Mouse (Mus musculus): ENCODE measurements around the gene Prkg2.

- TF ChIP-seq CTCF (conservative IDR thresholded peaks at IDR 0.05; ENCODE audit: low read length) = no peak
- no peak for TF ChIP-seq NANOG (IDR thresholded peaks at IDR 0.05; ENCODE audit: borderline replicate concordance, low read length)
- no peak for TF ChIP-seq POU5F1 (IDR thresholded peaks at IDR 0.05; ENCODE audit: borderline replicate concordance, low read length)
Measured at GRCm38 (mm10) chr5:98951566-98951965, 85.6 kb downstream of the Prkg2 start.

Measured in E14TG2a.4 (cell line).